Mouse (Mus musculus) urinary bladder, postnatal 25 days (tissue): ENCODE measurements around the gene Zfp965.
"Not testable (repeated sequence)": the region's sequence is repeated elsewhere in the genome, so short reads cannot be mapped to it uniquely, and the experiment has no call there.

Source experiments
- DNase-seq: peaks from one replicate; pipeline ENCODE4 v3.0.0; 2022; ENCODE audit warnings: low spot score

The Zfp965 gene

DNA sequence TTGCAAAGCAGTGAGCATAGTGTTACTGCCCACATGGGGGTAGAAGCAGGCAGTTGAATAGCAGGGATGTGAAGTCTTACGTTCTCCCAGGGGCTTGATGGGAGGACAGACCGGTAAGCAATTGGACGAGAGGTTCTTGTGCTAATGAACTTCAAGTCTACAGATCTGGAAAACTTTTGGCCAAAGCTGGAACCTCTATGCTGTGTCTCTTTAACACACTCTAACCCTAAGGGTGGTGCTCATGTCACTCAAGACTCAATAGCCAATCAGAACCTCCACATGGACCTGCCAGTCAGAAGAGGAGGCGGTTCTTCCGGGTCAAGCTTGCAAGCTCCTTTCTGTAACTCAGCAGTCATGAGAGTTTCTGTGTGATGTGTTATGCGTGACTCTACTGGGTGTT lies at the start of gene Zfp965:
Zfp965 (plus strand) TSS at position 301 of the 400 bp plus-strand sequence.
- DNase-seq: not testable (repeated sequence)

DNA sequence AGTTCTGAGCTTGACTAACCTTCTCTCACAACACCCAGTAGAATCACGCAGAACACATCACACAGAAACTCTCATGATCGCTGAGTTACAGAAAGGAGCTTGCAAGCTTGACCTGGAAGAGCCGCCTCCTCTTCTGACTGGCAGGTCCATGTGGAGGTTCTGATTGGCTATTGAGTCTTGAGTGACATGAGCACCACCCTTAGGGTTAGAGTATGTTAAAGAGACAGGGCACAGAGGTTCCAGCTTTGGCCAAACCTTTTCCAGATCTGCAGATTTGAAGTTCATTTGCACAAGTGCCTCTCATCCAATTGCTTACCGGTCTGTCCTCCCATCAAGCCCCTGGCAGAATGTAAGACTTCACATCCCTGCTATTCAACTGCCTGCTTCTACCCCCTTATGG lies 34.1 kb upstream of the Zfp965 start, which contains the start of gene Gm4724:
Gm4724 (minus strand) TSS at position 101 of the 400 bp plus-strand sequence.
- not testable (repeated sequence) for DNase-seq
